Mouse (Mus musculus) liver, embryonic 14.5 days (tissue): ENCODE data around the gene Olfr328. TPM values are rescaled to one million over a fixed set of nuclear protein-coding genes. Genes with fewer than 3 reads are reported as not detected.
"Not testable (repeated sequence)": the region's sequence is repeated elsewhere in the genome, so short reads cannot be mapped to it uniquely, and the experiment has no call there.

Experiments
- ATAC-seq: fragments of 200-750 bp; cut with Nextera tagmentation; 2 replicates; pipeline ENCODE4 v1.8.0; 2017; ENCODE audit warnings: moderate number of reproducible peaks, mild to moderate bottlenecking, moderate library complexity; ENCODE audit not compliant: insufficient read depth
- DNase-seq, 3 experiments: peaks; one replicate each; pipeline ENCODE4 v3.0.0-alpha.2; 2012 to 2013; ENCODE audit warnings: low read depth in 3 of 3, low spot score in 3 of 3
- H3K27ac ChIP-seq: fragments of 300-500 bp; sonication (generic); 2 replicates; pipeline ENCODE4 v1.5.1; 2014; ENCODE audit warnings: moderate library complexity, mild to moderate bottlenecking, control low read depth, inconsistent platforms
- H3K27me3 ChIP-seq: fragments of 300-500 bp; sonication (generic); 2 replicates; pipeline ENCODE4 v1.6.1; 2014; ENCODE audit warnings: mild to moderate bottlenecking, low read length, moderate library complexity; ENCODE audit not compliant: control insufficient read depth, insufficient read depth
- H3K36me3 ChIP-seq: fragments of 300-500 bp; sonication (generic); replicated peaks from 2 replicates; pipeline ENCODE4 v1.6.1; 2014; ENCODE audit warnings: low read depth; ENCODE audit not compliant: control insufficient read depth, insufficient read depth
- H3K4me1 ChIP-seq, 2 experiments: fragments of 200-500 bp in 1 of 2; fragments of 300-500 bp in 1 of 2; sonication (generic) in 1 of 2; replicated peaks; 2 replicates each; pipeline ENCODE4 v1.6.1; 2012 to 2014; ENCODE audit warnings: antibody characterized with exemption in 1 of 2, inconsistent platforms in 1 of 2, low read length in 1 of 2; ENCODE audit not compliant: control insufficient read depth in 2 of 2, insufficient read depth in 2 of 2
- H3K4me2 ChIP-seq: fragments of 300-500 bp; sonication (generic); 2 replicates; pipeline ENCODE4 v1.6.1; 2014; ENCODE audit warnings: low read depth, mild to moderate bottlenecking, control low read depth, moderate library complexity
- H3K4me3 ChIP-seq, 2 experiments: fragments of 200-500 bp in 1 of 2; fragments of 300-500 bp in 1 of 2; sonication (generic) in 1 of 2; 2 replicates each; pipeline ENCODE4 v1.5.1; 2012 to 2014; ENCODE audit warnings: low read depth in 2 of 2, low read length in 2 of 2, mild to moderate bottlenecking in 2 of 2, control low read depth in 1 of 2, inconsistent platforms in 1 of 2, moderate library complexity in 1 of 2; ENCODE audit not compliant: insufficient read depth in 1 of 2
- H3K9ac ChIP-seq: fragments of 300-500 bp; sonication (generic); replicated peaks from 2 replicates; pipeline ENCODE4 v1.6.1; 2014; ENCODE audit warnings: mild to moderate bottlenecking, control low read depth, moderate library complexity
- H3K9me3 ChIP-seq: fragments of 300-500 bp; sonication (generic); 2 replicates; pipeline ENCODE4 v1.6.1; 2016; ENCODE audit warnings: low read length, mixed read lengths; ENCODE audit not compliant: control insufficient read depth
- CTCF ChIP-seq: IDR thresholded peaks from 2 replicates; pipeline ENCODE4 v1.5.1; 2016; ENCODE audit warnings: antibody characterized with exemption, low read depth, control low read depth
- EP300 ChIP-seq: IDR thresholded peaks from 2 replicates; pipeline ENCODE4 v1.6.1; 2016; ENCODE audit warnings: antibody characterized with exemption, low read depth
- WGBS: fragments of 180-500 bp; shearing (Covaris S2); extraction: QIAGEN DNeasy Blood & Tissue Kit; methylation state at CpG from one replicate; pipeline ENCODE4 v1.1.7; 2014; ENCODE audit not compliant: insufficient replicate concordance; 5-methylcytosine and 5-hydroxymethylcytosine counted together
- polyA plus RNA-seq, 2 experiments: library from polyadenylated mRNA; depleted of rRNA in 1 of 2; stranded (reverse) in 1 of 2; unstranded in 1 of 2; fragments of >200 nt; fragmentation: Nextera tagmentation in 1 of 2; extraction: Ambion mirVana in 1 of 2; gene quantifications; 2 replicates each; pipeline versions ENCODE4 v1.2.1 to v1.2.3; 2012 to 2014

Gene Olfr328
- polyA plus RNA-seq, 2 experiments = 0.02 TPM; not detected in 1

- TF ChIP-seq EP300 (no peak), CTCF (no peak)
- Histone ChIP-seq H3K4me1 (no peaks in the 10 kb centered on the region), H3K4me2 (no peak within 1 kb of the TSS), H3K9ac (no peak within 1 kb of the TSS), H3K27ac (no peak within 1 kb of the TSS), H3K27me3 (no peaks in the 10 kb centered on the region), H3K4me3 (no peak within 1 kb of the TSS), H3K36me3 (no peaks in the 10 kb centered on the region), H3K9me3 (no peaks in the 10 kb centered on the region)
- DNase-seq (no peak), ATAC-seq (no peak)
- 52% methylated on average over 1 of the region's 1 CpGs for WGBS
Measured at GRCm38 (mm10) chr11:58577430-58577829, 22.0 kb upstream of the Olfr328 start, which contains the start of gene Olfr325. TSS of gene Olfr325 (plus strand) at chr11:58577730.

GRCm38 (mm10) chr11:58570405-58570804, 15.0 kb upstream of the Olfr328 start, which contains the start of gene Olfr224:
TSS of gene Olfr224 (minus strand) at chr11:58570553.
- Histone ChIP-seq H3K27me3 (no peaks in the 10 kb centered on the region), H3K4me3 (no peak within 1 kb of the TSS), H3K36me3 (no peaks in the 10 kb centered on the region), H3K9ac (no peak within 1 kb of the TSS), H3K4me2 (no peak within 1 kb of the TSS), H3K4me1 (no peaks in the 10 kb centered on the region), H3K9me3 (no peaks in the 10 kb centered on the region), H3K27ac (no peak within 1 kb of the TSS)
- TF ChIP-seq EP300 (no peak), CTCF (no peak)
- no peak for DNase-seq
- no peak for ATAC-seq
- 66% methylated on average over 5 of the region's 5 CpGs for WGBS

GRCm38 (mm10) chr11:58546322-58546721, 9.1 kb downstream of the Olfr328 start, which contains the start of gene Olfr329-ps:
TSS of gene Olfr329-ps (minus strand) at chr11:58546422.
- 63% methylated on average over 5 of the region's 5 CpGs for WGBS
- H3K9me3 ChIP-seq = no peaks in the 10 kb centered on the region
- DNase-seq (no peak), ATAC-seq (no peak)
- no peak within 1 kb of the TSS for H3K4me3 ChIP-seq
- no peaks in the 10 kb centered on the region for H3K4me1 ChIP-seq
- no peaks in the 10 kb centered on the region for H3K36me3 ChIP-seq
- no peak within 1 kb of the TSS for H3K27ac ChIP-seq
- no peak for TF ChIP-seq CTCF
- no peak for TF ChIP-seq EP300
- no peak within 1 kb of the TSS for H3K9ac ChIP-seq
- H3K4me2 ChIP-seq = no peak within 1 kb of the TSS
- no peaks in the 10 kb centered on the region for H3K27me3 ChIP-seq

GRCm38 (mm10) chr11:58534736-58535135, 20.7 kb downstream of the Olfr328 start, which contains the start of gene Olfr330:
TSS of gene Olfr330 (minus strand) at chr11:58534836.
- ATAC-seq, H3K4me3 ChIP-seq, DNase-seq, H3K27ac ChIP-seq, H3K9me3 ChIP-seq, H3K9ac ChIP-seq, H3K27me3 ChIP-seq, H3K36me3 ChIP-seq, H3K4me2 ChIP-seq, H3K4me1 ChIP-seq: not testable (repeated sequence)

DNA sequence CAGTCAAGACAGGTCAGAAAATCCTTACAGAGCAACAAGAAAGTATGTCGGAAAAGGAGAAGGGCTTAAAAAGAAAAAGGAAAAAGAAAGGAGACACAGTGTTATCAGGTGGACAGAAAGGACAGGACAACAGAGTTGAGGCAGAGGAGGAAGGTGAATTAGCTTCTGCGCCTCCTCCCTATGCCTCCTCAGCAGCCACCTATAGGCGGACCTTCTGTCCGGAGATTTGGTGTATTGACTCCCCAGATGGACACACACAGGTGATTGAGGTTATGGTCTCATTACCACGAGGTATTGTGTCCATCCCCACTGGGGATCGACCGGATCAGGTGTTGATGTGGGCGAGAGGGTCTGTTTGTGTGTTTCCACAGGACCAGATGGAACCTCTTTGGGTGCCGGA, 35.7 kb downstream of the Olfr328 start:
- not testable (repeated sequence) for ATAC-seq, DNase-seq, H3K36me3 ChIP-seq, H3K27ac ChIP-seq, H3K9ac ChIP-seq, H3K4me3 ChIP-seq, H3K27me3 ChIP-seq, H3K4me2 ChIP-seq, H3K4me1 ChIP-seq, H3K9me3 ChIP-seq
- 78% methylated on average over 7 of the region's 9 CpGs for WGBS

DNA sequence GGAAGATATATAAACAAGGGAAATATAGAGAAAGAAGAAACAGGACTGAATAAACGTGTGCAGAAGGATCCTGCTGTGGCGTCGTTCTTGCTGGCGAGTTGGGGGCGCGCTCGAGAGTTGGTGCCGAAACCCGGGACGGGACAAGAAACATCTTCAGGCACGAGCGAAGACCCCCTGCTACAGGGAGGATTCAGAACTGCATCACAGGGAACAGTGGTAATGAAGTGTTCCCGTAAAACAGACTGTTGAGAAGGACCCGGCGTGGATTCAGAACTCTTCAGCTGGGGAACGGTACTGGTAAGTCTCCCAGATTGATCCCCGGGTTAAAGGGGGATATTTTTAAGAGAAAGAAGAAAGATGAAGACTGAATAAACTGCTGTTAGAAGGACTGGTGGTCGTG, 36.5 kb downstream of the Olfr328 start:
- not testable (repeated sequence) for H3K27ac ChIP-seq, H3K9ac ChIP-seq, H3K36me3 ChIP-seq, ATAC-seq, H3K4me2 ChIP-seq, H3K4me3 ChIP-seq, H3K4me1 ChIP-seq, DNase-seq, H3K9me3 ChIP-seq, H3K27me3 ChIP-seq
- 80% methylated on average over 17 of the region's 18 CpGs for WGBS

GRCm38 (mm10) chr11:58509058-58509457, 46.4 kb downstream of the Olfr328 start:
- H3K9me3 ChIP-seq, ATAC-seq, H3K9ac ChIP-seq, H3K4me1 ChIP-seq, H3K4me2 ChIP-seq, H3K4me3 ChIP-seq, H3K36me3 ChIP-seq, H3K27me3 ChIP-seq, H3K27ac ChIP-seq, DNase-seq: not testable (repeated sequence)
- WGBS = 72% methylated on average over 19 of the region's 19 CpGs

GRCm38 (mm10) chr11:58502472-58502871, 53.0 kb downstream of the Olfr328 start, which contains the start of gene Olfr331:
TSS of gene Olfr331 (minus strand) at chr11:58502572.
- not testable (repeated sequence) for H3K4me3 ChIP-seq, H3K4me2 ChIP-seq, ATAC-seq, H3K36me3 ChIP-seq, H3K4me1 ChIP-seq, H3K27me3 ChIP-seq, H3K9me3 ChIP-seq, H3K27ac ChIP-seq, H3K9ac ChIP-seq, DNase-seq
